Mouse (Mus musculus): Measurements from ENCODE around the gene Chchd3. TPM values are rescaled to one million over a fixed set of nuclear protein-coding genes. Genes with fewer than 3 reads are reported as not detected.

The Chchd3 gene
- polyA plus RNA-seq, 1 experiment from 2014 or later = 228 TPM

GRCm38 (mm10) chr6:32850960-32851359, 209.1 kb downstream of the Chchd3 start:
- ATAC-seq (replicated peaks; ENCODE audit: insufficient number of reproducible peaks, insufficient read depth, low FRiP score, low read depth) = no peak
- WGBS = 79% methylated on average over 4 of the region's 4 CpGs

DNA sequence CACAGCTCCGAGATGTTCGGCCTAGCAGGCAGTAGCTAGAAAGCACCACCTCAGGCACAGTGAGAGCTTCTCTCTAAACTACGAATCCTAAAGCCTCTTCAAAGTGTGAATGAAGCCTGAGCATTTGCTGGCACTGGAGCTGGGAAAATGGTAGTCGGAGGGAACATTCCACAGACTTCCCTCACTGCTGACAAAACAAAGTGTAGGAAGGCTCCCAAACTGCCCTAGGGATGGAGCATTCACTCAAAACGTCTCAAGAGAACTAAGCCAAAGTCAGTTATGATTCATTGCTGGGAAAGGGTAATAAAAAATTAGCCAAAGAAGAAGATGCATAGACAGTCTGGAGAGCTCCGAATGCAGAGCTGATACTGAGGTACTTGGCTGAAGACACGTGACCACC, 211.1 kb downstream of the Chchd3 start:
- no peak overlapping the region for H3K4me3 ChIP-seq
- H3K4me2 ChIP-seq = no peak overlapping the region
- WGBS = 78% methylated on average over 7 of the region's 7 CpGs
- no peaks in the 10 kb centered on the region for H3K4me1 ChIP-seq (replicated peaks)
- ATAC-seq (replicated peaks; ENCODE audit: insufficient number of reproducible peaks, insufficient read depth, low FRiP score, low read depth) = no peak
- H3K27ac ChIP-seq = no peak overlapping the region
- H3K27me3 ChIP-seq = no peaks in the 10 kb centered on the region
- peaks cover 3% of the 10 kb centered on the region; the same call in 1 of the 2 replicates for H3K36me3 ChIP-seq
- no peak overlapping the region for H3K9ac ChIP-seq
- H3K9me3 ChIP-seq (replicated peaks) = no peaks in the 10 kb centered on the region

More at GRCm38 (mm10) chr6:32850960-32851359, 209.1 kb downstream of the Chchd3 start:
- peaks cover 3% of the 10 kb centered on the region; the same call in 1 of the 2 replicates for H3K36me3 ChIP-seq
- H3K9ac ChIP-seq = no peak overlapping the region
- H3K4me1 ChIP-seq (replicated peaks) = no peaks in the 10 kb centered on the region
- H3K27ac ChIP-seq = no peak overlapping the region
- no peak overlapping the region for H3K4me3 ChIP-seq
- H3K9me3 ChIP-seq (replicated peaks) = no peaks in the 10 kb centered on the region
- no peaks in the 10 kb centered on the region for H3K27me3 ChIP-seq
- no peak overlapping the region for H3K4me2 ChIP-seq

- Histone ChIP-seq H3K4me1 (replicated peaks) (no peaks in the 10 kb centered on the region), H3K36me3 (no peaks in the 10 kb centered on the region), H3K9ac (no peak overlapping the region), H3K27ac (no peak overlapping the region), H3K27me3 (no peaks in the 10 kb centered on the region), H3K9me3 (replicated peaks) (no peaks in the 10 kb centered on the region), H3K4me3 (no peak overlapping the region), H3K4me2 (no peak overlapping the region)
- WGBS = 45% methylated on average over 1 of the region's 1 CpGs
- ATAC-seq (replicated peaks; ENCODE audit: insufficient number of reproducible peaks, insufficient read depth, low FRiP score, low read depth) = no peak
These were observed 214.6 kb downstream of the Chchd3 start for GRCm38 (mm10) chr6:32845463-32845862.

DNA sequence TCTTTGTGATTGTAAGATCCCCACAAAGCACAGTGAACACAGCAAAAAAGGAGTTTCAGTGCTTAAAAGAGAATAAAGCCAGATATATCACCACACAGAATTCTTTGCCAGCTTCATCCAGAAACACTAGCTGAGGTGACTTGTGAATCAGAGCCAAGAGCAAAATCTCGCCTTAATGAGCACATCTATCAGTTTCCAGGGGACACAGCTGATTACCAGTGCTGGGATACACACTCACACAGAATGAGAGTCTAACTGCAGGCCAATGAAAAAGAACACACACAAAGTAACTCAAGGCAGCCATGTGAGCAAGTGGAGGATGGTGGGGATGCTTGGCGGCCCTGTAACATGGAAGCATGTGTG, 222.1 kb downstream of the Chchd3 start:
- no peak overlapping the region for H3K4me2 ChIP-seq
- peaks cover 14% of the 10 kb centered on the region for H3K36me3 ChIP-seq
- H3K27me3 ChIP-seq = no peaks in the 10 kb centered on the region
- no peak overlapping the region for H3K9ac ChIP-seq
- peaks cover 10% of the 10 kb centered on the region for H3K4me1 ChIP-seq (replicated peaks)
- WGBS = 64% methylated on average over 2 of the region's 2 CpGs
- H3K9me3 ChIP-seq (replicated peaks) = peaks cover 3% of the 10 kb centered on the region; the same call in 1 of the 2 replicates
- no peak overlapping the region for H3K4me3 ChIP-seq
- H3K27ac ChIP-seq = no peak overlapping the region
- no peak for ATAC-seq (replicated peaks; ENCODE audit: insufficient number of reproducible peaks, insufficient read depth, low FRiP score, low read depth)

DNA sequence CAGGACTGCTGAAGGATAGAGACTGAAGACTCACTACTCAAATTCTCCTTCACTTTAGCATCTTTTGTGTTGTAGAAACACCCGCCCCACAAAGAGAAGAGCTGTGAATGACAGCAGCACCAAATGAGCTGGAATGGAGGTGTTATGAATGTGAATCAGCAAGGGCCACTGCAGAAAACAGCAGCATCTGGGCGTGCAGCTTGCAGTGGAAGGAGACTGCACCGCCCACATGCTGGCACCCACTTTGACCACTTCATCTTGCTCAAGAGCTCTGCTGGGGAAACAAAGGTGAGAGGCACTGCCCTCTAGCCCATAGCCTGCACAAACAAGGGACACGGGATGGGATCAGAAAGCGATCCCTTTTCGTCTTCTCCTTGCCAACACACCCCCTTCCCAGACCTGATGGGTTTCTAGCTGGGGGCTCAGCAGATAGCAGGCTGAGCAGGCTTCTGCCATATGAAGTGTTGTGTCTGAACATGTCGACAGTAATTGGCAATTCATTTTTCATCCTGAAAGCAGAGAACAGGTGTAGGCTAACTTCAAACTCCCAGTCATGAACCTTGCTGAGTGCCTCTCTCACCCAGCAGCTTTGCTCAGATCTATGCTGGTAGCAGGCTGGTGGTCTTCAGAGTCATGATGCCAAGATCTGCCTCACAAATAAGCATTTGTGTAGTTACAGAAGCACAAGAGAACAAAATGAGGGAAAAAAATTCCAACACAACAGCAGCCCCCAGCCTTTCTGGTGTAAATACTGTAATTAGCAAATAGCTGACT, 222.7 kb downstream of the Chchd3 start:
- Histone ChIP-seq H3K4me3 (no peak overlapping the region), H3K4me2 (no peak overlapping the region), H3K27ac (no peak overlapping the region), H3K27me3 (no peaks in the 10 kb centered on the region), H3K9me3 (replicated peaks) (peaks cover 3% of the 10 kb centered on the region; the same call in 1 of the 2 replicates), H3K9ac (no peak overlapping the region), H3K4me1 (replicated peaks) (peaks cover 10% of the 10 kb centered on the region), H3K36me3 (peaks cover 14% of the 10 kb centered on the region)
- 59% methylated on average over 7 of the region's 7 CpGs for WGBS
- ATAC-seq (replicated peaks; ENCODE audit: insufficient number of reproducible peaks, insufficient read depth, low FRiP score, low read depth) = no peak

DNA sequence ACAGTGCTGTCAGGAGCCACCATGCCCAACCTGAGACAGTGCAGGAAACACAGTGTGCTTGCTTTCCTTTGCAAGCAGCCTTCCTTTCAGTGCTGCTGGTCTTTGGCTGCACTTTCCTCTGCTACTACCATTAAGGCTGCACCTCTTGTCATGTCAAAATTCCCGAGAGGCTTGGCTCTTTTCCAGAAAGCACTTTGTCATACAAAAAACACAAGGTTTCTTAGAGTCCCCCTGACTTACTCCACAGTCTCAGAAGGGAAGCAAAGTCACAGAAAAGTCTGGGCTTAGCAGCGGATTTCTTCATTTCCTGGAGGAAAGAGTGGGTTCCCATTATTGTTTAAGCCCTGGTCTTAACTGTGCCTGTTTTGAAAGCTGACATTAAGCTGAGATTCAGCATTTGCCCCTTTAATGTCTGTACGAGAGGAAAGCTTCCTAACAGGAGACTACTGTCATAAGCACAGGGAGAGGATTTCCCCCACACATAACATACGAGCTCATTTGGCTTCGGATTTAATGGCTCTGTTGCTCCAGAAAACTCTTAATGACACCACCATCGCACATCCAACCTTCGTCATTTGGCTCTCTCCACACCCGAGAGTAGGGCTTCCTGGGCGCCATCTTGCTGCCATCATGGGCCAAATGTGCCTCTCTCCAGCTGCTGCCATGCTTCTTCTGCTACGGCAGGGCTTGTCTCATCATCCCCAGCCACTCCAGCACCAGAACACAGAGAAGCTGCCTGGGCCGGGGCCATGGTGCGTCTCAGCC, 236.0 kb downstream of the Chchd3 start:
- 63% methylated on average over 12 of the region's 12 CpGs for WGBS
- Histone ChIP-seq H3K4me2 (no peak overlapping the region), H3K4me3 (no peak overlapping the region), H3K36me3 (no peaks in the 10 kb centered on the region), H3K27me3 (no peaks in the 10 kb centered on the region), H3K4me1 (replicated peaks) (peaks cover 11% of the 10 kb centered on the region), H3K9me3 (replicated peaks) (no peaks in the 10 kb centered on the region), H3K27ac (peak overlapping the region; percentile 61), H3K9ac (no peak overlapping the region)
- ATAC-seq (replicated peaks; ENCODE audit: insufficient number of reproducible peaks, insufficient read depth, low FRiP score, low read depth) = 0 out of 2 replicates have a peak, but pooled peaks have one; percentile 43

DNA sequence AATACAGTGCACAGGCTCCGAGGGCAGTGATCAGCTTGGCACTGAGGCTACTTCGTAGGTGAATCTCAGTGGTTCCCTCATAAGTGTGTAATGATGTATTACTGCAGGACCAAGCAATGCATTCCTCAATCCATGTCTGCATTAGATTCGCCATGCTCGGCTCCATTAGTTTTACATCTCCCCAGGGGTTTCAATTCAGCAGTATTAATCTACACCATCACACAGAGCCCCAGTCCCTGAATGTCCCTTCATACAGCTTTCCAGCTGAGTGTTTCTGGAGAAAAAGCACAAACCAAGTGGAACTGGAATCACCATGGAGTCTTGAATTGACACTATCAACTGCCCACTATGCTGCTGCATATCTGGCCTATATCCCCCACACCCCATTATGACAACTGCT, 241.1 kb downstream of the Chchd3 start:
- Histone ChIP-seq H3K27me3 (no peaks in the 10 kb centered on the region), H3K9me3 (replicated peaks) (no peaks in the 10 kb centered on the region), H3K36me3 (no peaks in the 10 kb centered on the region), H3K27ac (no peak overlapping the region), H3K4me2 (no peak overlapping the region), H3K4me3 (no peak overlapping the region), H3K4me1 (replicated peaks) (peaks cover 6% of the 10 kb centered on the region), H3K9ac (no peak overlapping the region)
- no peak for ATAC-seq (replicated peaks; ENCODE audit: insufficient number of reproducible peaks, insufficient read depth, low FRiP score, low read depth)
- WGBS = 90% methylated on average over 4 of the region's 4 CpGs

GRCm38 (mm10) chr6:32808796-32809195, 251.3 kb downstream of the Chchd3 start:
- Histone ChIP-seq H3K27ac (peak overlapping the region; percentile 48; the same call in 1 of the 2 replicates), H3K36me3 (no peaks in the 10 kb centered on the region), H3K4me2 (no peak overlapping the region), H3K4me3 (no peak overlapping the region), H3K27me3 (no peaks in the 10 kb centered on the region), H3K9ac (no peak overlapping the region), H3K9me3 (replicated peaks) (no peaks in the 10 kb centered on the region), H3K4me1 (replicated peaks) (peaks cover 23% of the 10 kb centered on the region)
- 53% methylated on average over 1 of the region's 1 CpGs for WGBS
- no peak for ATAC-seq (replicated peaks; ENCODE audit: insufficient number of reproducible peaks, insufficient read depth, low FRiP score, low read depth)

DNA sequence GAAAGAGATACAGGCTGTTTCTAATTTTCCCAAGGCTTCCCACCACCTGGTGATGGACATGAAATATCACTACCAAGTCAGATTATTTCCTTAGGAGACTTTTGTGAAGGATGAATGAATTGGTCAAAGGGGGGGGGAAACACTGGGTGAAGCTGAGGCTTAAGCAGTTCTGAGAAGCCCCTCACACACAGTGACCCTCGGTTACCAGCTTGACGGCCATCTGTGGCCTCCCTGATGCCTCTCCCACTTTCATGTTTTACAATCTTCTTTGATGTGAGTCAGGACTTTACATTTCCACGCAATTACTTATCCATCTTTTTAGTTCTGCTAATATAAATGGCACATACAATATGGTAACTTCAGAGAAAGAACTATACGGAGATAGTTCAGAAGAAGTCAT, 252.3 kb downstream of the Chchd3 start:
- no peak for ATAC-seq (replicated peaks; ENCODE audit: insufficient number of reproducible peaks, insufficient read depth, low FRiP score, low read depth)
- H3K4me3 ChIP-seq = no peak overlapping the region
- H3K4me2 ChIP-seq = no peak overlapping the region
- no peak overlapping the region for H3K27ac ChIP-seq
- 76% methylated on average over 4 of the region's 4 CpGs for WGBS
- H3K27me3 ChIP-seq = no peaks in the 10 kb centered on the region
- H3K9ac ChIP-seq = no peak overlapping the region
- peaks cover 7% of the 10 kb centered on the region; the same call in 1 of the 2 replicates for H3K36me3 ChIP-seq
- no peaks in the 10 kb centered on the region for H3K9me3 ChIP-seq (replicated peaks)
- peaks cover 23% of the 10 kb centered on the region for H3K4me1 ChIP-seq (replicated peaks)

DNA sequence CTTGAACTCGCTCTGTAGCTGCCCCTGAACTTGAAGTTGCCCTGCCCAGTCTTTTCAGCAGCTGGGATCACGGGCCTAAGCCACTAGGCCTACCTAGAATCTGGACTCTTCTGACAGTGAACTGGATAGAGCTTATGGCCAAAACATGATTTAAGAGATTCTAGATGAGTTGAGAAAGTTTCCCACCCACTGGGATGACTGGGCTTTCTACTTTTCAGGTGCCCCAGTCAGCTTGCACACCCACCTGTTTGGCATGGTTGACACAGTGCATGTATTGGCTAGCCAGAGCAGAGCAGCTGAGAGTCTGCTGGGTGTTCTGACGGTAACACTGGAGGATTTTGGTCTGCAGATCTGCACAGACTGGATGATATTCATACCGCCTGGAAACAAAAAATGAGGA, 256.4 kb downstream of the Chchd3 start:
- no peak overlapping the region for H3K27ac ChIP-seq
- ATAC-seq (replicated peaks; ENCODE audit: insufficient number of reproducible peaks, insufficient read depth, low FRiP score, low read depth) = no peak
- H3K4me1 ChIP-seq (replicated peaks) = peaks cover 5% of the 10 kb centered on the region; the same call in 1 of the 2 replicates
- no peak overlapping the region for H3K9ac ChIP-seq
- no peaks in the 10 kb centered on the region for H3K9me3 ChIP-seq (replicated peaks)
- WGBS = 91% methylated on average over 4 of the region's 4 CpGs
- H3K36me3 ChIP-seq = peaks cover 17% of the 10 kb centered on the region
- no peaks in the 10 kb centered on the region for H3K27me3 ChIP-seq
- H3K4me3 ChIP-seq = no peak overlapping the region
- no peak overlapping the region for H3K4me2 ChIP-seq

DNA sequence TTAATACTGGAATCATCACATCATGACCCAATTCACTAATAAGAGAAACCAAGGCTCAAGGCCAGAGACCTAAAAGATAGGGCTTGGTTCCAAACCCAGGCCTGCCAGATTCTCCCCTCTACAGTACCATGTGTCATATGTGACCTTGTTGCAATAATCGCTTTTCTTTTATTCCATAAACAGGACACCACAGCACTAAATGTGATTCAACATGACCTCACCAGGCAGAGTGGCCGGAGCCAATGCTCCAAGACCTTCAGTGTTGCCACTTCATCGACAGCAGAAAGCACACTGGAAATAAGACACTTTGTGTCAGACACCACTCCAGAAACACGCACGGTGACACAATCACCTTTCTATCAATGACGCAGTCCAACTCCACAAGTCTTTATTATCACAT, 258.3 kb downstream of the Chchd3 start:
- no peak for ATAC-seq (replicated peaks; ENCODE audit: insufficient number of reproducible peaks, insufficient read depth, low FRiP score, low read depth)
- no peak overlapping the region for H3K9ac ChIP-seq
- H3K4me3 ChIP-seq = no peak overlapping the region
- peaks cover 17% of the 10 kb centered on the region for H3K36me3 ChIP-seq
- peaks cover 15% of the 10 kb centered on the region for H3K4me1 ChIP-seq (replicated peaks)
- WGBS = 77% methylated on average over 6 of the region's 6 CpGs
- H3K27me3 ChIP-seq = no peaks in the 10 kb centered on the region
- H3K4me2 ChIP-seq = no peak overlapping the region
- H3K27ac ChIP-seq = no peak overlapping the region
- no peaks in the 10 kb centered on the region for H3K9me3 ChIP-seq (replicated peaks)

Data from heart, embryonic 15.5 days (tissue).